15 mouse cellular contexts compared by ENCODE assay signal in the genomic region with DNA sequence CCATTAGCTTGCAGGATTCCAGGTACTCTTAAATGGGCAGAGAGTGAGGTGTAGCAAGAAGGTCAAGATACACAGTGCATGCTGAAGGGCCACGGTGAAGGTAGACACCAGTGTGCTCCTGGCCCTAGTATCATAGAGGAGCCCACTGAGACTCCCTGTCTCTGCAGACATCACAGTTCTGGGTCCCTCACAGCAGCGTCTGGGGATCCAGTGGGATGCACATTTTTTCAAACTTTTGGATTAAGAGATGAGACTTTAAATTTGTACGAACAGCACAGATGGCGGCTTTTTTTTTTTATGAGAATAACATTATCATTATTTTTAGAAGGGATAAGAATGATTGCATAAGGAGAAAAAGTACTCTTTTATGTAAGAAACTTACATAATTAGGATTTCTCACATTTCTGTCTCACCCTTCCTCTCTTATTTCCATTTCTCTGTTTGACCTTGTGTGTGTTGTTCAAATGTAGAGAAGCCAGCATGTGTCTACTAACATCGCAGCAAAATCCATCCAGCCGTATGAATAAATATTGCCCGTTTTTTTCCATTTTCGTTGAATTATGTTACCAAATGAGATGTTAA.
DNase-seq lines count a peak whose midpoint lies in the region.
"Had no signal": no experiment of that assay in that cellular context is flagged by ENCODE, and none has a peak within 500 bp of the region (broad histone marks: within the 10 kb centered on the region; RNA-seq: fewer than 3 reads in every experiment).

No protein-coding gene starts in this region.

- intact Hi-C loops in left cerebral cortex, postnatal 25 days (cut with DNase I): loop anchor here (10.0 kb wide), 1 partner anchor 1275 kb away; no protein-coding TSS in a partner anchor
- intact Hi-C loops in left cerebral cortex, postnatal 4 days (cut with DNase I): no loop called here

- DNase-seq in layer of hippocampus, adult 9-10 months (ENCODE audit: low spot score): peak; percentile 25
- no peak for DNase-seq in layer of hippocampus, postnatal 10 days (ENCODE audit: low spot score in 2 of 2)
- peak; percentile 25 to 73 for DNase-seq in left cerebral cortex, postnatal 25 days (ENCODE audit: low spot score in 2 of 2)
- DNase-seq in left cerebral cortex, postnatal 4 days: no peak
- DNase-seq in brain, embryonic 18.5 days (ENCODE audit: low read depth, low spot score): peak; percentile 12
- DNase-seq in telencephalon, adult 2 months (ENCODE audit: low read depth, low spot score): peak; percentile 80
- no peak for DNase-seq in spleen, adult 18-20 months
- DNase-seq: adrenal gland, adult 2 months; adrenal gland, postnatal 36 days; cerebellum, adult 11-12 months; cerebellum, adult 9-10 months; cerebellum, postnatal 25 days; gastrocnemius, postnatal 14 days; heart, adult 2 months; heart, postnatal 14 days had no signal

Comparison
In these comparisons a context has a peak if more than half of its experiments do, and no peak if none do; other contexts are left out.
1. DNase-seq: peak in layer of hippocampus, adult 9-10 months (single experiment), left cerebral cortex, postnatal 25 days (2 of 2), brain, embryonic 18.5 days (single experiment) and telencephalon, adult 2 months (single experiment); none in layer of hippocampus, postnatal 10 days (0 of 2), left cerebral cortex, postnatal 4 days (single experiment) and spleen, adult 18-20 months (0 of 2).